Mouse (Mus musculus) spleen, postnatal 14 days (tissue): ENCODE data around the gene Abhd17b.

ENCODE experiments used
- DNase-seq, 2 experiments: peaks; one replicate each; pipeline ENCODE4 v3.0.0; 2021 to 2022; ENCODE audit warnings: low spot score in 2 of 2

Gene Abhd17b

DNA sequence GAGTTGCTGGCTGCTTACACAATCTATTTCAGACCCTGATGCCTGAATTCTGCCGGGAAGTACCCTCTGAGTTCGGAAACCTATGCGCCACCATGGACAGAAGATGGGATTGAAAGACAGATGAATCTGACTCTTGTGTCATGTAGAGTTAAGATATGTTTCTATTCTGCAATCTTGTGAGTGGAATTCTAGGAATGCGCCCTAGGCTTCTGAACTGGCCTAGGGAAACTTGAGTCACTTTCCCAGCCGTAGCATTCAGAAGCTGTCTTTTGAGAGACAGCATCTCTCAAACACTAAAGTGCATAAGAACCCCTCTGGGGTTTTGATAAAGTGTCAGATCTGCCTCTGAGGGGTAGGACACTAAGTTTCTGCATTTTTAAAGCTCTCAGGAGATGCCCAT, 78.9 kb downstream of the Abhd17b start:
- DNase-seq, result no peak

DNA sequence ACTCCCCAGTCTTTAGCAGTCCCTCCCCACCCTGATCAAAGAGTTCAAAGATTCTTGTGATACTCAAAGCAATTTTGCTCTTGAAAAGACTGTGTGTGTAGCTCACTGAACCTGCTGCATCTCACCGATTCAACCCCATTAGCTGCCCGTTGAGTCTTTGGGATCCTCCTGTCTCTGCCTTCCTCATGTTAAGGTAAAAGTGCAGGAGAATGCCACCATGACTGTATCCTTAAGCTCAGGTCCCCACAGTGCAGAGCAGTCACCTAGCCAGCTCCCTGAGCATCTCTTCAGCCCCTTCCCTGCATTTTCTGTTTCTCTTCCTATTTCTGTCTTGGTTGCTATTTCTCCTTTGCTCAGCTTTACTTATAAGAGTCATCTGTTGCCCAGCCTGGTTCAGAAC, 80.2 kb downstream of the Abhd17b start:
- DNase-seq, result no peak

DNA sequence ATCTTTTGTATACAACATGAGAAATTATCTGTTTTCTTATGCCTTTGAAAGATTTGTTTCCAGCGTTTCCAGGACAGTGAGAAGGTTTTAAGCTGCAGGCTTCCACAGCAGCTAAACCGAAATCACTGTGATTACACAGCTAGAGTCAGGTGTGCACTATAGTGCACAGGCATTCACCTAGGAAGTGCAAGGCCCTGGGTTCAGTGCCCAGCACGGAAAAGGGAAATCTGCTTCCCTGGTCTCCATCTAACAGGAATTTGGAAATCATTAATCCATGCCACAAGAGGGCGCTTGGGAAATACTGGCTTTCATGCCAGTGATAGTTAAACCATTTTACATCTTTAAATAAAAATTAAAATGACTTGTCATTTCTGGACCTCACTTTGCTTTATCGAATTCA, 81.1 kb downstream of the Abhd17b start:
- no peak for DNase-seq
